Mouse (Mus musculus) bone marrow macrophage, adult 2 months (primary cell): ENCODE data around the gene Klf2.

Source experiments
- CTCF ChIP-seq: IDR thresholded peaks from 2 replicates; pipeline ENCODE4 v1.5.1; 2012; ENCODE audit warnings: low read depth, mild to moderate bottlenecking, low read length, moderate library complexity
- POLR2A ChIP-seq: IDR thresholded peaks from 2 replicates; pipeline ENCODE4 v1.6.1; 2012; ENCODE audit warnings: mild to moderate bottlenecking, low read depth, low read length, borderline replicate concordance

DNA sequence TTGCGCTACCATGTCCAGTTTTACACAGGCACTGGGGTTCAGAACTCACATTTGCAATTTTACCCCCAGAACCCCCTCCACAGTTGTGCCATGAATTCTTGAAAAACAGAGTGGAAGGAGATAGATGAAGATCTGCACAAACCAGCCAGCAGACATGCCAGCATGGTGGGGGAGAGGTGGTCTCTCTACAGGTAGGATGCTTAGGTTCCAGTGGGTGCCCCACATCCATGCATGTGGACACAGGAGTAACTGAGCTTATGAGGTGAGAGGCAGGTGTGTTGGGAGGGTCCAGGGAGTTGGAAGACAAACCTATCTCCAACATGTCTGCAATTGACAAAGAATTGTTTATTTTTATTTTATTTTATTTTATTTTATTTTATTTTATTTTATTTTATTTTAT, 19.9 kb upstream of the Klf2 start:
- TF ChIP-seq POLR2A (no peak), CTCF (no peak)
